Mouse (Mus musculus): ENCODE data around the gene Mamdc2.

DNA sequence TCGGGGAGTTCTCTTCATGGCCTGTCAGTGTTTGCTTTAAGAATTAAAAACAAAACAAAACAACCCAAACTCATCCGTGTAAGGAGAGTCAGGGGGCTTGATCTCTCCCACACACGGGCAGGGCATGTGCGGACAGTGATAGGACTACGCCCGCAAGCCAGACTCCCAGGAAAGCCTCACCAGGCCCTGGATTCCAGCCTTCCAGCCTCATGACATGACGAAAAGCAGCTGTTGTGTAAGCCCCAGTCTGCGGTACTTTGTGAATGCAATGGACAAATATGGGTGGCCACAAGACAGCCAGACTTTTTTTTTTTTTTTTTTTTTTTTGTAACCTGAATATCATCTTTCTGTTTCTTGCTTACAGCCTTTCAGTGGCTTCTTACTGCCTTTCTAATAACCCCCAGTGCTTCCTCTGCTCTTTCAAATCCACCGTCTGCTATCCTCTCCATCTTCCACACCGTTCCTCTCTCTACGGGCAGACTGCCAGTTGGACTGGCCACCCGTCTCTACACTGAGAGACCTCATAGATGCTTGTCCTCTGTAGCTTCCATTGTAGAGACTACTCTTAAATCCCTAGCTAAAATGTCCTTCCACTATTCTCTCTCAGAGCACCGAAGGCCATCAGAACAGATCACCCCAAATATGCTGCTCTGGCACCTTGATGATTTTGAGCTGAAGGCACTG lies 96.3 kb downstream of the Mamdc2 start:
- TF ChIP-seq CTCF (IDR thresholded peaks at IDR 0.05; ENCODE audit: low read depth, low read length) (no peak), POLR2AphosphoS5 (IDR thresholded peaks at IDR 0.05; ENCODE audit: insufficient replicate concordance, low read depth, low read length) (no peak), GATA1 (IDR thresholded peaks at IDR 0.05; ENCODE audit: borderline replicate concordance, low read length) (no peak), GATA2 (IDR thresholded peaks at IDR 0.05; ENCODE audit: borderline replicate concordance, low read depth, low read length) (no peak)
